Mouse (Mus musculus): Measurements from ENCODE around the gene Ace.

- no peak for TF ChIP-seq CTCF (IDR thresholded peaks at IDR 0.05; ENCODE audit: extremely low read depth, insufficient read length, insufficient replicate concordance, low read depth, low read length)
- no peak for TF ChIP-seq POLR2A (IDR thresholded peaks at IDR 0.05; ENCODE audit: low read depth, low read length)
These were observed 32.3 kb downstream of the Ace start for GRCm38 (mm10) chr11:106000062-106000461.
